Mouse (Mus musculus): ENCODE measurements around the gene Lrrc19.

DNA sequence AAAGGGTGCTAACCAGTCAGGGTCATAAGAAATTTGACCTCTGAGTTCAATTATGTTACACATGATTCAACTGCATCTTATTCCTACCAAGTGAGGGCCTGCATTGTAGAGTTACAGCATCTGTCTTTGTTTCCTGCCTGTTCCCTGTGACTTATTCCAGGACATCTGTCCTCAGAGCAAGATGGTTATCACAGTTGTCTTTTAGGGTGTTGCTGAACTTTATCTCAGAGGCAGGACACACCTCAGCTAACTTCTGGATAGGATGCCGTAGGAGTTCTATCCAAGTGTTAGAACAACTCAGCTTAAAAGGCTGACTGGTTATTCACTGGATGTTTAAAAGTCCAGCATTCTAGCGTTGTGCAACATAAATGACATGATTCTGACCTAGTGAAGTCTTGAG is 42.2 kb upstream of the Lrrc19 start:
- TF ChIP-seq TAL1 (IDR thresholded peaks at IDR 0.05; ENCODE audit: low read length) (no peak), GATA1 (IDR thresholded peaks at IDR 0.05; ENCODE audit: low read length) (no peak)
